Mouse (Mus musculus) myocyte (in vitro differentiated cells): Measurements from ENCODE around the gene Kif16b. TPM values are rescaled to one million over a fixed set of nuclear protein-coding genes. Genes with fewer than 3 reads are reported as not detected.
A peak's percentile ranks its signal among the peaks of the same experiment; 100 is the strongest.

Experiments used
- H3K27me3 ChIP-seq: one replicate; pipeline ENCODE4 v1.6.1; 2011; ENCODE audit not compliant: control insufficient read depth, insufficient read depth, insufficient read length
- H3K36me3 ChIP-seq: one replicate; pipeline ENCODE4 v1.6.1; 2011; ENCODE audit not compliant: control insufficient read depth, insufficient read depth
- H3K4me2 ChIP-seq: one replicate; pipeline ENCODE4 v1.6.1; 2011; ENCODE audit warnings: low read depth, control low read depth
- H3K4me3 ChIP-seq: one replicate; pipeline ENCODE4 v1.5.1; 2011; ENCODE audit warnings: mild to moderate bottlenecking, control low read depth, moderate library complexity
- H3K79me2 ChIP-seq: one replicate; pipeline ENCODE4 v1.6.1; 2011; ENCODE audit not compliant: control insufficient read depth, insufficient read depth
- H3ac ChIP-seq: one replicate; pipeline ENCODE4 v1.6.1; 2011; ENCODE audit not compliant: control insufficient read depth, insufficient read length
- CEBPB ChIP-seq: IDR thresholded peaks from 2 replicates; pipeline ENCODE4 v1.6.1; 2011; ENCODE audit warnings: mild to moderate bottlenecking, moderate library complexity; ENCODE audit not compliant: poor library complexity, insufficient read depth, severe bottlenecking
- E2F4 ChIP-seq: IDR thresholded peaks from one replicate; pipeline ENCODE4 v1.6.1; 2011; ENCODE audit warnings: mild to moderate bottlenecking, control low read depth, moderate library complexity; ENCODE audit not compliant: insufficient read depth
- MAX ChIP-seq: IDR thresholded peaks from one replicate; pipeline ENCODE4 v1.6.1; 2011; ENCODE audit warnings: low read depth, mild to moderate bottlenecking, control low read depth
- MYOD1 ChIP-seq, 3 experiments: IDR thresholded peaks; one replicate each; pipeline ENCODE4 v1.6.1; 2011; ENCODE audit warnings: control low read depth in 2 of 3, low read depth in 2 of 3, mild to moderate bottlenecking in 2 of 3, moderate library complexity in 1 of 3; ENCODE audit not compliant: insufficient read length in 2 of 3, control insufficient read depth in 1 of 3
- MYOG ChIP-seq, 3 experiments: IDR thresholded peaks; one replicate each; pipeline ENCODE4 v1.6.1; 2011; ENCODE audit warnings: control low read depth in 2 of 3, low read depth in 2 of 3, mild to moderate bottlenecking in 2 of 3; ENCODE audit not compliant: insufficient read length in 2 of 3, control insufficient read depth in 1 of 3, insufficient read depth in 1 of 3
- POLR2A ChIP-seq: IDR thresholded peaks from one replicate; pipeline ENCODE4 v1.6.1; 2011; ENCODE audit warnings: low read depth, mild to moderate bottlenecking, control low read depth, moderate library complexity; ENCODE audit not compliant: insufficient read length
- POLR2AphosphoS2 ChIP-seq: IDR thresholded peaks from one replicate; pipeline ENCODE4 v1.6.1; 2011; ENCODE audit warnings: low read depth, control low read depth; ENCODE audit not compliant: insufficient read length
- REST ChIP-seq: IDR thresholded peaks from one replicate; pipeline ENCODE4 v1.6.1; 2011; ENCODE audit warnings: mild to moderate bottlenecking, control low read depth, moderate library complexity; ENCODE audit not compliant: insufficient read depth, insufficient read length
- SRF ChIP-seq: IDR thresholded peaks from one replicate; pipeline ENCODE4 v1.6.1; 2011; ENCODE audit warnings: low read depth; ENCODE audit not compliant: control insufficient read depth, insufficient read length
- TCF12 ChIP-seq: IDR thresholded peaks from one replicate; pipeline ENCODE4 v1.6.1; 2011; ENCODE audit warnings: mild to moderate bottlenecking, control low read depth; ENCODE audit not compliant: poor library complexity, insufficient read depth, severe bottlenecking
- TCF3 ChIP-seq: IDR thresholded peaks from one replicate; pipeline ENCODE4 v1.6.1; 2011; ENCODE audit warnings: low read depth, control low read depth; ENCODE audit not compliant: insufficient read length
- USF1 ChIP-seq: IDR thresholded peaks from one replicate; pipeline ENCODE4 v1.6.1; 2011; ENCODE audit warnings: low read depth, mild to moderate bottlenecking, control low read depth, moderate library complexity
- polyA plus RNA-seq: library from polyadenylated mRNA; unstranded; fragments of >200 nt; fragmentation: generic; extraction: Trizol; gene quantifications from one replicate; pipeline ENCODE4 v1.2.1, GENCODE M21; 2012; ENCODE audit warnings: missing spikeins

Kif16b gene
- 3.3 TPM for polyA plus RNA-seq

GRCm38 (mm10) chr2:142900862-142901805, at the start of gene Kif16b:
Gene Kif16b, minus strand, starts transcription at chr2:142901531.
- peak within 1 kb of the TSS; percentile 46 for H3K4me3 ChIP-seq
- no peaks in the 10 kb centered on the region for H3K36me3 ChIP-seq
- H3K79me2 ChIP-seq, result no peaks in the 10 kb centered on the region
- no peaks in the 10 kb centered on the region for H3K27me3 ChIP-seq
- peak; percentile 50 for TF ChIP-seq POLR2AphosphoS2
- TF ChIP-seq E2F4, result no peak
- TF ChIP-seq MYOD1 (IDR thresholded peaks at IDR 0.05; ENCODE audit: control insufficient read depth in 1 of 3, insufficient read length in 2 of 3, low read depth in 2 of 3), result peak in 2 of 3 experiments; percentile 59 to 77
- TF ChIP-seq POLR2A, result peak; percentile 59
- peak in 2 of 3 experiments; percentile 61 to 65 for TF ChIP-seq MYOG (IDR thresholded peaks at IDR 0.05; ENCODE audit: control insufficient read depth in 1 of 3, insufficient read depth in 1 of 3, insufficient read length in 2 of 3, low read depth in 2 of 3)
- H3K4me2 ChIP-seq, result peak within 1 kb of the TSS; percentile 92
- H3ac ChIP-seq, result no peak within 1 kb of the TSS

- no peaks in the 10 kb centered on the region for H3K79me2 ChIP-seq
- no peak for TF ChIP-seq TCF12
- TF ChIP-seq POLR2A, result no peak
- TF ChIP-seq POLR2AphosphoS2, result no peak
- no peak for TF ChIP-seq CEBPB
- TF ChIP-seq MAX, result no peak
- no peak overlapping the region for H3K4me2 ChIP-seq
- H3ac ChIP-seq, result no peak overlapping the region
- H3K4me3 ChIP-seq, result no peak overlapping the region
- H3K27me3 ChIP-seq, result no peaks in the 10 kb centered on the region
- H3K36me3 ChIP-seq, result no peaks in the 10 kb centered on the region
Measured at GRCm38 (mm10) chr2:142940899-142941642, 39.7 kb upstream of the Kif16b start.

GRCm38 (mm10) chr2:142930445-142930844, 29.1 kb upstream of the Kif16b start:
- H3K4me3 ChIP-seq, result no peak overlapping the region
- H3K79me2 ChIP-seq, result no peaks in the 10 kb centered on the region
- no peaks in the 10 kb centered on the region for H3K27me3 ChIP-seq
- no peak overlapping the region for H3K4me2 ChIP-seq
- no peaks in the 10 kb centered on the region for H3K36me3 ChIP-seq
- TF ChIP-seq USF1 (no peak), REST (no peak), MYOG (IDR thresholded peaks at IDR 0.05; ENCODE audit: control insufficient read depth in 1 of 3, insufficient read depth in 1 of 3, insufficient read length in 2 of 3, low read depth in 2 of 3) (no peak), POLR2AphosphoS2 (no peak), MYOD1 (IDR thresholded peaks at IDR 0.05; ENCODE audit: control insufficient read depth in 1 of 3, insufficient read length in 2 of 3, low read depth in 2 of 3) (no peak), TCF12 (no peak), TCF3 (no peak), E2F4 (no peak), CEBPB (no peak), SRF (no peak), MAX (no peak), POLR2A (no peak)
- no peak overlapping the region for H3ac ChIP-seq

- Histone ChIP-seq H3K36me3 (no peaks in the 10 kb centered on the region), H3K79me2 (no peaks in the 10 kb centered on the region), H3K4me3 (no peak overlapping the region), H3K27me3 (no peaks in the 10 kb centered on the region), H3K4me2 (no peak overlapping the region), H3ac (no peak overlapping the region)
- TF ChIP-seq MYOG (IDR thresholded peaks at IDR 0.05; ENCODE audit: control insufficient read depth in 1 of 3, insufficient read depth in 1 of 3, insufficient read length in 2 of 3, low read depth in 2 of 3), result no peak
- TF ChIP-seq USF1, result no peak
- TF ChIP-seq E2F4, result no peak
- no peak for TF ChIP-seq MYOD1 (IDR thresholded peaks at IDR 0.05; ENCODE audit: control insufficient read depth in 1 of 3, insufficient read length in 2 of 3, low read depth in 2 of 3)
- TF ChIP-seq POLR2AphosphoS2, result no peak
- no peak for TF ChIP-seq REST
- no peak for TF ChIP-seq TCF12
- TF ChIP-seq MAX, result no peak
- TF ChIP-seq POLR2A, result no peak
- no peak for TF ChIP-seq TCF3
- TF ChIP-seq CEBPB, result no peak
Measured at GRCm38 (mm10) chr2:142929226-142930112, 28.1 kb upstream of the Kif16b start.
